In genomic region chr5:100040281-100040784, GRCm38 (mm10) we compare ENCODE assay signal across 8 mouse cellular contexts. TPM values are rescaled to one million over a fixed set of nuclear protein-coding genes. Genes with fewer than 3 reads are reported as not detected.
DNase-seq lines count a peak whose midpoint lies in the region; ATAC-seq lines count a peak whose summit lies in the region.

No protein-coding gene starts in this region.

- peak overlapping the region; percentile 93 for H3K9ac ChIP-seq in intestine, embryonic 16.5 days (ENCODE audit: low read depth, low read length)

- DNase-seq in heart, adult 8-10 months (ENCODE audit: low spot score), result peak; percentile 40
- no peak for DNase-seq in heart, adult 9 months (ENCODE audit: low spot score in 2 of 2)
- DNase-seq in urinary bladder, adult 18-20 months (ENCODE audit: low spot score in 2 of 2), result peak; percentile 4 to 59
- DNase-seq in urinary bladder, postnatal 10 days (ENCODE audit: low spot score), result no peak

- no peaks in the 10 kb centered on the region for H3K9me3 ChIP-seq in intestine, embryonic 16.5 days (ENCODE audit: control insufficient read depth, low read length)

- peaks cover 86% of the 10 kb centered on the region for H3K79me2 ChIP-seq in macrophage (ENCODE audit: inconsistent target)

- H3K4me1 ChIP-seq in intestine, embryonic 16.5 days (ENCODE audit: control insufficient read depth, insufficient read depth, low read length), result peaks cover 32% of the 10 kb centered on the region

- H3K4me3 ChIP-seq in intestine, embryonic 16.5 days (ENCODE audit: low read length), result peak overlapping the region; percentile 94
- H3K4me3 ChIP-seq in macrophage (ENCODE audit: inconsistent target), result peak overlapping the region; percentile 91

- 0 out of 2 replicates have a peak, but pooled peaks cover 3% of the 10 kb centered on the region for H3K36me3 ChIP-seq in intestine, embryonic 16.5 days (ENCODE audit: control insufficient read depth, insufficient read depth, low read length)
- H3K36me3 ChIP-seq in macrophage (ENCODE audit: inconsistent target), result peaks cover 12% of the 10 kb centered on the region

- 1% methylated on average over 19 of the region's 19 CpGs for WGBS in intestine, embryonic 16.5 days
- 2% methylated on average over 19 of the region's 19 CpGs for WGBS in macrophage (ENCODE audit: missing documents)

- peak overlapping the region; percentile 86 for H3K27ac ChIP-seq in intestine, embryonic 16.5 days (ENCODE audit: low read length)
- H3K27ac ChIP-seq in macrophage, result peak overlapping the region; percentile 64

- peak; percentile 17; the same call in 1 of the 2 replicates for ATAC-seq in erythroblast, adult 5-6 weeks (replicated peaks; ENCODE audit: low FRiP score, poor library complexity, severe bottlenecking)
- ATAC-seq in intestine, embryonic 16.5 days, result no peak
- ATAC-seq in erythroid progenitor cell, adult 5-6 weeks (replicated peaks; ENCODE audit: low FRiP score, poor library complexity, severe bottlenecking), result no peak; the same call in 1 of the 2 replicates

- no peaks in the 10 kb centered on the region for H3K27me3 ChIP-seq in intestine, embryonic 16.5 days (replicated peaks; ENCODE audit: control insufficient read depth, insufficient read depth, low read length)

- H3K4me2 ChIP-seq in intestine, embryonic 16.5 days (ENCODE audit: low read depth, low read length), result peak overlapping the region; percentile 72

RNA-seq across cellular contexts. Expression of gene Enoph1, which starts 0.5 kb away (rescaled TPM):
- total RNA-seq in heart, adult 8-10 months (2022), result 1 to 10 TPM; 5.7 to 8.6 (median 8.3) TPM
- total RNA-seq in erythroblast, adult 5-6 weeks (2015; ENCODE audit: low replicate concordance), result 8.4 and 11.5 TPM in 2 replicates
- total RNA-seq in erythroblast, adult 5-6 weeks (2017; ENCODE audit: low replicate concordance), result 3.8 and 7.2 TPM in 2 replicates
- polyA plus RNA-seq in intestine, embryonic 16.5 days (2015; fragmentation: Nextera tagmentation; extraction: Ambion mirVana), result 49.2 and 53.7 TPM in 2 replicates
- total RNA-seq in macrophage (2018; cell fraction: chromatin; rRNA removed), result 10 to 100 TPM in 20 of 26 experiments, 1 to 10 TPM in 6; 5.4 to 31.6 (median 18.5) TPM
- 10 to 100 TPM; 12.5 to 18.9 (median 15.6) TPM for total RNA-seq in macrophage (2018; cell fraction: cytosol; rRNA removed)
- total RNA-seq in macrophage (2018; cell fraction: nucleus; rRNA removed), result 10 to 100 TPM in 17 of 26 experiments, 1 to 10 TPM in 9; 6.2 to 31.5 (median 14.1) TPM
- 16.4 to 24.9 TPM (median 18.8 TPM) in 3 replicates for polyA plus RNA-seq in macrophage (2018)
- total RNA-seq in erythroid progenitor cell, adult 5-6 weeks (2015; ENCODE audit: low replicate concordance), result 4.2 and 10.5 TPM in 2 replicates
- 3.3 and 6.2 TPM in 2 replicates for total RNA-seq in erythroid progenitor cell, adult 5-6 weeks (2017; ENCODE audit: low replicate concordance)

RNA-seq across cellular contexts. Expression of gene Hnrnpdl, which starts 0.9 kb away (rescaled TPM):
- total RNA-seq in heart, adult 8-10 months (2022), result 10 to 100 TPM; 43.4 to 74.6 (median 60.0) TPM
- 78.4 and 82.3 TPM in 2 replicates for total RNA-seq in erythroblast, adult 5-6 weeks (2015; ENCODE audit: low replicate concordance)
- 106 and 110 TPM in 2 replicates for total RNA-seq in erythroblast, adult 5-6 weeks (2017; ENCODE audit: low replicate concordance)
- 90.9 and 102 TPM in 2 replicates for polyA plus RNA-seq in intestine, embryonic 16.5 days (2015; fragmentation: Nextera tagmentation; extraction: Ambion mirVana)
- total RNA-seq in macrophage (2018; cell fraction: chromatin; rRNA removed), result 100 to 1,000 TPM; 293 to 632 (median 497) TPM
- 100 to 1,000 TPM in 1 of 26 experiments, 10 to 100 TPM in 25; 37.4 to 104 (median 54.9) TPM for total RNA-seq in macrophage (2018; cell fraction: cytosol; rRNA removed)
- 100 to 1,000 TPM; 202 to 451 (median 269) TPM for total RNA-seq in macrophage (2018; cell fraction: nucleus; rRNA removed)
- 82.5 to 143 TPM (median 94.5 TPM) in 3 replicates for polyA plus RNA-seq in macrophage (2018)
- 233 and 266 TPM in 2 replicates for total RNA-seq in erythroid progenitor cell, adult 5-6 weeks (2015; ENCODE audit: low replicate concordance)
- total RNA-seq in erythroid progenitor cell, adult 5-6 weeks (2017; ENCODE audit: low replicate concordance), result 256 and 262 TPM in 2 replicates

Comparison
In these comparisons a context has a peak if more than half of its experiments do, and no peak if none do; other contexts are left out.
1. DNase-seq: peak in heart, adult 8-10 months (single experiment) and urinary bladder, adult 18-20 months (2 of 2); none in heart, adult 9 months (0 of 2) and urinary bladder, postnatal 10 days (single experiment).